Mouse (Mus musculus): Measurements from ENCODE around the gene Gm20388. TPM values are rescaled to one million over a fixed set of nuclear protein-coding genes. Genes with fewer than 3 reads are reported as not detected.

The Gm20388 gene
- polyA plus RNA-seq, 1 experiment: 0.36 TPM

GRCm38 (mm10) chr8:124289481-124290050 lies 4378.9 kb downstream of the Gm20388 start:
- H3K4me1 ChIP-seq (ENCODE audit: control insufficient read depth): peaks cover 10% of the 10 kb centered on the region
- no peak overlapping the region for H3K4me3 ChIP-seq (replicated peaks)
- H3K9me3 ChIP-seq (ENCODE audit: control insufficient read depth, low read length): no peaks in the 10 kb centered on the region
- no peaks in the 10 kb centered on the region for H3K27me3 ChIP-seq (ENCODE audit: control insufficient read depth)
- TF ChIP-seq TAL1 (IDR thresholded peaks at IDR 0.05; ENCODE audit: low read length) (no peak), GATA1 (IDR thresholded peaks at IDR 0.05; ENCODE audit: low read length) (no peak)
- H3K36me3 ChIP-seq (ENCODE audit: control insufficient read depth): no peaks in the 10 kb centered on the region; the same call in 1 of the 2 replicates

GRCm38 (mm10) chr8:124290911-124291691 lies 4380.5 kb downstream of the Gm20388 start:
- TF ChIP-seq GATA1 (IDR thresholded peaks at IDR 0.05; ENCODE audit: low read length) (no peak), TAL1 (IDR thresholded peaks at IDR 0.05; ENCODE audit: low read length) (no peak)
- no peaks in the 10 kb centered on the region for H3K27me3 ChIP-seq (ENCODE audit: control insufficient read depth)
- H3K9me3 ChIP-seq (ENCODE audit: control insufficient read depth, low read length): no peaks in the 10 kb centered on the region
- H3K4me1 ChIP-seq (ENCODE audit: control insufficient read depth): peaks cover 16% of the 10 kb centered on the region
- H3K4me3 ChIP-seq (replicated peaks): no peak overlapping the region
- H3K36me3 ChIP-seq (ENCODE audit: control insufficient read depth): peaks cover 7% of the 10 kb centered on the region

GRCm38 (mm10) chr8:124291693-124292092 lies 4381.1 kb downstream of the Gm20388 start:
- no peak for TF ChIP-seq TAL1 (IDR thresholded peaks at IDR 0.05; ENCODE audit: low read length)
- TF ChIP-seq GATA1 (IDR thresholded peaks at IDR 0.05; ENCODE audit: low read length): no peak
- H3K4me1 ChIP-seq (ENCODE audit: control insufficient read depth): peaks cover 16% of the 10 kb centered on the region
- no peaks in the 10 kb centered on the region for H3K27me3 ChIP-seq (ENCODE audit: control insufficient read depth)
- no peaks in the 10 kb centered on the region for H3K9me3 ChIP-seq (ENCODE audit: control insufficient read depth, low read length)
- peaks cover 9% of the 10 kb centered on the region for H3K36me3 ChIP-seq (ENCODE audit: control insufficient read depth)
- H3K4me3 ChIP-seq (replicated peaks): no peak overlapping the region

- H3K4me1 ChIP-seq (ENCODE audit: control insufficient read depth): peaks cover 16% of the 10 kb centered on the region
- peaks cover 11% of the 10 kb centered on the region for H3K36me3 ChIP-seq (ENCODE audit: control insufficient read depth)
These were observed 4382.3 kb downstream of the Gm20388 start for GRCm38 (mm10) chr8:124292965-124293364.

GRCm38 (mm10) chr8:124294425-124294824 lies 4383.8 kb downstream of the Gm20388 start:
- TF ChIP-seq GATA1 (IDR thresholded peaks at IDR 0.05; ENCODE audit: low read length): no peak
- no peak for TF ChIP-seq TAL1 (IDR thresholded peaks at IDR 0.05; ENCODE audit: low read length)
- H3K4me3 ChIP-seq (replicated peaks): no peak overlapping the region
- H3K4me1 ChIP-seq (ENCODE audit: control insufficient read depth): peaks cover 19% of the 10 kb centered on the region
- H3K9me3 ChIP-seq (ENCODE audit: control insufficient read depth, low read length): no peaks in the 10 kb centered on the region
- no peaks in the 10 kb centered on the region for H3K27me3 ChIP-seq (ENCODE audit: control insufficient read depth)
- H3K36me3 ChIP-seq (ENCODE audit: control insufficient read depth): peaks cover 16% of the 10 kb centered on the region

More at GRCm38 (mm10) chr8:124292965-124293364, 4382.3 kb downstream of the Gm20388 start:
- no peaks in the 10 kb centered on the region for H3K9me3 ChIP-seq (ENCODE audit: control insufficient read depth, low read length)
- H3K27me3 ChIP-seq (ENCODE audit: control insufficient read depth): no peaks in the 10 kb centered on the region
- TF ChIP-seq GATA1 (IDR thresholded peaks at IDR 0.05; ENCODE audit: low read length): no peak
- no peak for TF ChIP-seq TAL1 (IDR thresholded peaks at IDR 0.05; ENCODE audit: low read length)
- H3K4me3 ChIP-seq (replicated peaks): no peak overlapping the region

GRCm38 (mm10) chr8:124294900-124295299 lies 4384.3 kb downstream of the Gm20388 start:
- Histone ChIP-seq H3K36me3 (ENCODE audit: control insufficient read depth) (peaks cover 16% of the 10 kb centered on the region), H3K4me1 (ENCODE audit: control insufficient read depth) (peaks cover 19% of the 10 kb centered on the region), H3K4me3 (replicated peaks) (no peak overlapping the region), H3K27me3 (ENCODE audit: control insufficient read depth) (no peaks in the 10 kb centered on the region), H3K9me3 (ENCODE audit: control insufficient read depth, low read length) (no peaks in the 10 kb centered on the region)
- TF ChIP-seq TAL1 (IDR thresholded peaks at IDR 0.05; ENCODE audit: low read length) (no peak), GATA1 (IDR thresholded peaks at IDR 0.05; ENCODE audit: low read length) (no peak)

GRCm38 (mm10) chr8:124295357-124295756 lies 4384.7 kb downstream of the Gm20388 start:
- Histone ChIP-seq H3K4me3 (replicated peaks) (no peak overlapping the region), H3K4me1 (ENCODE audit: control insufficient read depth) (peaks cover 19% of the 10 kb centered on the region), H3K36me3 (ENCODE audit: control insufficient read depth) (peaks cover 16% of the 10 kb centered on the region), H3K27me3 (ENCODE audit: control insufficient read depth) (no peaks in the 10 kb centered on the region), H3K9me3 (ENCODE audit: control insufficient read depth, low read length) (no peaks in the 10 kb centered on the region)
- TF ChIP-seq GATA1 (IDR thresholded peaks at IDR 0.05; ENCODE audit: low read length): no peak
- no peak for TF ChIP-seq TAL1 (IDR thresholded peaks at IDR 0.05; ENCODE audit: low read length)

GRCm38 (mm10) chr8:124301512-124301911 lies 4390.9 kb downstream of the Gm20388 start:
- peaks cover 36% of the 10 kb centered on the region for H3K36me3 ChIP-seq (ENCODE audit: control insufficient read depth)
- TF ChIP-seq TAL1 (IDR thresholded peaks at IDR 0.05; ENCODE audit: low read length) (no peak), GATA1 (IDR thresholded peaks at IDR 0.05; ENCODE audit: low read length) (no peak)
- no peaks in the 10 kb centered on the region for H3K9me3 ChIP-seq (ENCODE audit: control insufficient read depth, low read length)
- peaks cover 3% of the 10 kb centered on the region for H3K4me1 ChIP-seq (ENCODE audit: control insufficient read depth)
- no peak overlapping the region for H3K4me3 ChIP-seq (replicated peaks)
- H3K27me3 ChIP-seq (ENCODE audit: control insufficient read depth): no peaks in the 10 kb centered on the region

- Histone ChIP-seq H3K36me3 (ENCODE audit: control insufficient read depth) (peaks cover 36% of the 10 kb centered on the region), H3K4me3 (replicated peaks) (no peak overlapping the region), H3K9me3 (ENCODE audit: control insufficient read depth, low read length) (no peaks in the 10 kb centered on the region), H3K27me3 (ENCODE audit: control insufficient read depth) (no peaks in the 10 kb centered on the region), H3K4me1 (ENCODE audit: control insufficient read depth) (peaks cover 3% of the 10 kb centered on the region)
- TF ChIP-seq GATA1 (IDR thresholded peaks at IDR 0.05; ENCODE audit: low read length) (no peak), TAL1 (IDR thresholded peaks at IDR 0.05; ENCODE audit: low read length) (no peak)
These were observed 4391.4 kb downstream of the Gm20388 start for GRCm38 (mm10) chr8:124301935-124302555.

Measured in erythroblast, embryonic 14.5 days (primary cell).